Mouse (Mus musculus): ENCODE data around the gene Hps4. TPM values are rescaled to one million over a fixed set of nuclear protein-coding genes. Genes with fewer than 3 reads are reported as not detected.
"Not testable (repeated sequence)": the region's sequence is repeated elsewhere in the genome, so short reads cannot be mapped to it uniquely, and the experiment has no call there.

The Hps4 gene
- polyA plus RNA-seq, 1 experiment, result 43.5 TPM

DNA sequence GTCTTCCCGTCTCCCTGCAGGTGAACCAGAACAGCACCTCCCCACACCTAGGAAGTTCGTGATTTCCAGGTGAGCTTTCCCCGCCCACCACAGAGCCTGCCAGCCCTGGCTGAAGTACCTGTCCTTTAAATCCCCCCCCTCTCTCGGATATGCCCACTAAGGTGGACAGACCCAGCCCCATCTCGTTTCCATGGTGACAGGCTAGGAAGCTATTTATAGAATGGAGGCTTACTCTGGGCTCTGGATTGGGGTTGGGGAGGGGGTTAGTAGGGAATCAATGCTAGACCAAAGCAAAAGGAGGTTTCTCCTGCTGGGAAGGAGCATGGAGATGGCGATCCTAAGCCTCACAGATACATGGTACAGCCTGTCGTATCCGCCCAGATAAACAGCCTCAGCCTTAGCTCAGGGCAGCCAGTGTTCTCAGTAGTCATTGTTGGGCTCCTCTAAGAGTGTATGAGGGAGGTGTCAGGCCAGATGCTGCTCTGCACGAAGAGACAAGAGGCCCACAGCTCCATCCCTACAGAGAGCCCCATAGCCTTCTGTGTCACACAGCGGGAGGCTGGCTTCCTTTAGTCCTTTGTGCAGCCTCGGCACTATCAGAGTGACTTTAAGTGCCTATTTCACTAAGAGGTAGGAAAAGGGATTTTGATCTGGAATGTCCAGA is 29.5 kb upstream of the Hps4 start:
- 87% methylated on average over 11 of the region's 11 CpGs for WGBS
- Histone ChIP-seq H3K27ac (ENCODE audit: insufficient read depth, low read depth, low read length) (no peak overlapping the region), H3K36me3 (ENCODE audit: control insufficient read depth, insufficient read depth, low read length) (peaks cover 2% of the 10 kb centered on the region; the same call in 1 of the 2 replicates), H3K27me3 (replicated peaks; ENCODE audit: control insufficient read depth, insufficient read depth, low read length) (no peaks in the 10 kb centered on the region), H3K4me1 (ENCODE audit: control insufficient read depth, insufficient read depth, low read length) (no peaks in the 10 kb centered on the region), H3K4me3 (ENCODE audit: insufficient read depth, low read depth, low read length) (no peak overlapping the region)
- no peak for DNase-seq
- TF ChIP-seq CTCF (conservative IDR thresholded peaks at IDR 0.05; ENCODE audit: insufficient read depth, insufficient read length, low read depth, low read length) (no peak), POLR2A (IDR thresholded peaks at IDR 0.05; ENCODE audit: low read depth, low read length) (no peak)

DNA sequence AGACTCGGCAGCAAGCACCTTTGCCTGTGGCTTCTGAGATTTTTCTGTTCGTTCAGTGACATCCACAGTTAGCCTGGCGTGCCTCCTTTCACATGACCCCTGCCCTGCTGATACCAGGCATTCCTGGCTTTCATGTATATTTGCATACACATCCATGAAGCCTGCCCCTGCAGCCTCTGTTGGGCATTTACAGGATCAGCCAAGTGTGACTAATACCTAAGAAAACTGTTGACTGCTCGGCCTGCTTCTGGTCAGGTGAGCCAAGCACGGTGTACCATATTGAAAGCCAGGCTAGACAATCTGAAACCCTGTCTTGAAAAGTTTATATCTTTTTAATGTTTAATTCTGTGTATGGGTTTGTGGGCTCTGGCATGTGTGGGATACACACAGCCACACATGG is 26.4 kb upstream of the Hps4 start:
- no peak overlapping the region; the same call in 1 of the 2 replicates for H3K27ac ChIP-seq (ENCODE audit: insufficient read depth, low read depth, low read length)
- WGBS, result 31% methylated on average over 5 of the region's 5 CpGs
- no peaks in the 10 kb centered on the region for H3K27me3 ChIP-seq (replicated peaks; ENCODE audit: control insufficient read depth, insufficient read depth, low read length)
- H3K4me1 ChIP-seq (ENCODE audit: control insufficient read depth, insufficient read depth, low read length), result no peaks in the 10 kb centered on the region
- TF ChIP-seq CTCF (conservative IDR thresholded peaks at IDR 0.05; ENCODE audit: insufficient read depth, insufficient read length, low read depth, low read length), result no peak; the same call in 1 of the 2 replicates
- no peak for TF ChIP-seq POLR2A (IDR thresholded peaks at IDR 0.05; ENCODE audit: low read depth, low read length)
- peaks cover 2% of the 10 kb centered on the region; the same call in 1 of the 2 replicates for H3K36me3 ChIP-seq (ENCODE audit: control insufficient read depth, insufficient read depth, low read length)
- no peak overlapping the region for H3K4me3 ChIP-seq (ENCODE audit: insufficient read depth, low read depth, low read length)
- peak; percentile 39 for DNase-seq

DNA sequence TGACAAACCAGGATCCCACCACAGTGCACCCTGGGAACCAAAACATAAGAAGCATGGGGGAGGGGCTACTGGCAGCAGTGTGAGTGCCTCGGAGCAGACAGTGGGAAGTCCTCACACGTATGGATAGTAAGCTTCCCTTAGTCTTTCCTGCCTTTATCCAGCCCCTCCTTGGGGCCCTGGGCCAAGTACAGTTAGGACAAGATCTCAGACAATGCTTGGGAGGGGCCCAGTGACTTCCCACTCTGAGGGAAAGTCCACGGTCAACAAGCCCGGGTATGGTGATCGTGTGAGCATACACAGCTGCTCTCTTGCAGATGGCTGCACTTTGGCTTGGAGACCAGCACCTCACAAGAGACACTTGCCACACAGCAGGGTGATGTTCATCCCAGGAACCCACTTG is 25.6 kb upstream of the Hps4 start:
- H3K27me3 ChIP-seq (replicated peaks; ENCODE audit: control insufficient read depth, insufficient read depth, low read length), result no peaks in the 10 kb centered on the region
- peak; percentile 67 for DNase-seq
- 58% methylated on average over 5 of the region's 5 CpGs for WGBS
- no peak overlapping the region for H3K4me3 ChIP-seq (ENCODE audit: insufficient read depth, low read depth, low read length)
- peaks cover 2% of the 10 kb centered on the region; the same call in 1 of the 2 replicates for H3K36me3 ChIP-seq (ENCODE audit: control insufficient read depth, insufficient read depth, low read length)
- no peak overlapping the region for H3K27ac ChIP-seq (ENCODE audit: insufficient read depth, low read depth, low read length)
- H3K4me1 ChIP-seq (ENCODE audit: control insufficient read depth, insufficient read depth, low read length), result no peaks in the 10 kb centered on the region
- TF ChIP-seq CTCF (conservative IDR thresholded peaks at IDR 0.05; ENCODE audit: insufficient read depth, insufficient read length, low read depth, low read length) (no peak), POLR2A (IDR thresholded peaks at IDR 0.05; ENCODE audit: low read depth, low read length) (no peak)

DNA sequence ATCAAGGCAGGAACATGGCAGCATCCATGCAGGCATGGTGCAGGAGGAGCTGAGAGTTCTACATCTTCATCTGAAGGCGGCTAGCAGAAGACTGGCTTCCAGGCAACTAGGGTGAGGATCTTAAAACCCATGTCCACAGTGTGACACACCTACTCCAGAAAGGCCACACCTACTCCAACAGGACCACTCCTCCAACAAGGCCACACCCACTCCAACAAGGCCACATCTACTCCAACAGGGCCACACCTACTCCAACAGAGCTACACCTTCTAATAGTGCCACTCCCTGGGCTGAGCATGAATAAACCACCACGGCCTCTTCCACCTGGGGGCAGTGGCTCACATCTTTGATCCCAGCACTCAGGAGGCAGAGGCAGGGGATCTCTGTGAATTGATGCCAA is 23.5 kb upstream of the Hps4 start:
- not testable (repeated sequence) for H3K27me3 ChIP-seq (replicated peaks; ENCODE audit: control insufficient read depth, insufficient read depth, low read length); DNase-seq; H3K27ac ChIP-seq (ENCODE audit: insufficient read depth, low read depth, low read length); H3K4me1 ChIP-seq (ENCODE audit: control insufficient read depth, insufficient read depth, low read length); H3K4me3 ChIP-seq (ENCODE audit: insufficient read depth, low read depth, low read length); H3K36me3 ChIP-seq (ENCODE audit: control insufficient read depth, insufficient read depth, low read length)
- WGBS, result 72% methylated on average over 2 of the region's 2 CpGs

DNA sequence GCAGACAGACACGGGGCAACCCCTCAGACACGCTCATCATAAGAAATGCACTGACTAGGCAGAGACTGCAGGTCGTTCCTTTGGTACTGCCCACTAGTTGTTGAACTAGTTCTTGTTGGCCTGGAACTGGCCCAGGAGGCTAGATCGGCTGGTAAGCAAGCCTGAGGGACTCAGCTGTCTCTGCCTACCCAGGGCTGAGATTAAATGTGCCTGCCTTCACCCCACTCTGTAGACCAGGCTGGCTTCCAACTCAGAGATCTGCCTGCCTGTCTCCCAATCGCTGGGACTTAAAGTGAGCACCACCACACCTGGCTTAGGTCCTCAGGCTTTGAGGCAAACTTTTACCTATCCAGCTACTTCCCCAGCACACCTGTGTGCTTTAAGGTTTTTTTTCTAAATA is 22.5 kb upstream of the Hps4 start:
- no peak overlapping the region for H3K4me3 ChIP-seq (ENCODE audit: insufficient read depth, low read depth, low read length)
- H3K4me1 ChIP-seq (ENCODE audit: control insufficient read depth, insufficient read depth, low read length), result peaks cover 3% of the 10 kb centered on the region; the same call in 1 of the 2 replicates
- DNase-seq, result no peak
- no peak overlapping the region for H3K27ac ChIP-seq (ENCODE audit: insufficient read depth, low read depth, low read length)
- 74% methylated on average over 5 of the region's 5 CpGs for WGBS
- TF ChIP-seq POLR2A (IDR thresholded peaks at IDR 0.05; ENCODE audit: low read depth, low read length) (no peak), CTCF (conservative IDR thresholded peaks at IDR 0.05; ENCODE audit: insufficient read depth, insufficient read length, low read depth, low read length) (no peak)
- no peaks in the 10 kb centered on the region for H3K27me3 ChIP-seq (replicated peaks; ENCODE audit: control insufficient read depth, insufficient read depth, low read length)
- peaks cover 1% of the 10 kb centered on the region; the same call in 1 of the 2 replicates for H3K36me3 ChIP-seq (ENCODE audit: control insufficient read depth, insufficient read depth, low read length)

DNA sequence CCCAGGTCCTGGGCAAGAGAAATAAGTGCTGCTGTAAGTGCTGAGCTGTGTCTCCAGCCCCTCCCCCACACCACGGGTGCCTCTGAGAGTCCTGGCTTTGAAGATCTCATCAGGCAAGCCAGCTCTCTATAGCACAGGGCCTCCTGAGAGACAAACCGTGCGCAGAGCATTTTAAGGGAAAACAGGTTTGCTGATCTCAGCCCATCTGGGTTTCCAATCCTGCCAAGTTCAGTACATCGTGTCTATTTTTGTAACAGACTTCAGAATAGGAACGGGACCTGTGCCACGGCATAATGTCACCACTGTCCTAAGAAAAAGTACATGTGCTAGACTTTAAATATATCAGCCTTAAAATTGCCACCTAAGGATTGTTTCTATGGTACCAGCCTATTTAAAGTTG is 21.9 kb upstream of the Hps4 start:
- WGBS, result 63% methylated on average over 6 of the region's 6 CpGs
- DNase-seq, result no peak
- no peaks in the 10 kb centered on the region for H3K27me3 ChIP-seq (replicated peaks; ENCODE audit: control insufficient read depth, insufficient read depth, low read length)
- H3K4me3 ChIP-seq (ENCODE audit: insufficient read depth, low read depth, low read length), result no peak overlapping the region
- H3K27ac ChIP-seq (ENCODE audit: insufficient read depth, low read depth, low read length), result no peak overlapping the region
- H3K36me3 ChIP-seq (ENCODE audit: control insufficient read depth, insufficient read depth, low read length), result no peaks in the 10 kb centered on the region
- H3K4me1 ChIP-seq (ENCODE audit: control insufficient read depth, insufficient read depth, low read length), result peaks cover 3% of the 10 kb centered on the region; the same call in 1 of the 2 replicates
- TF ChIP-seq POLR2A (IDR thresholded peaks at IDR 0.05; ENCODE audit: low read depth, low read length), result no peak
- TF ChIP-seq CTCF (conservative IDR thresholded peaks at IDR 0.05; ENCODE audit: insufficient read depth, insufficient read length, low read depth, low read length), result no peak

DNA sequence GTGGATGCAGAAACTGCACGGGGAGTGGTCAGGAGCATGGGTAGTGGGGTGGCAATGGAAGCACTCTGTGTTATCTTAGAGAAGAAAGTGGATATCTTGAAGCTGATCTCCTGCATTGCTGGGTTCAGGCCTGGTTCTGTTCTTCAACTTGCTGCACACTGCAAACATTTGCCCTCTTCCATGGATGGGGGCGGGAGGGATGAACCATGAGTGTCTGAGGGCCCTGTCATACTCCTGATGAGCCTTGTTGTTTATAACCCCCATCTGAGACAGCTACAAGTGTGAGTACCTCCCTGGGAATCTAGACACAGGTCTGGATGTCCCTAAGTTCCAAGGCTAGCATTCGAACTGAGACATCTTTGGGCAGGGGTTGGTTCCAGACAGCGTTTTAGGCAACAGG is 21.5 kb upstream of the Hps4 start:
- 86% methylated on average over 4 of the region's 4 CpGs for WGBS
- TF ChIP-seq CTCF (conservative IDR thresholded peaks at IDR 0.05; ENCODE audit: insufficient read depth, insufficient read length, low read depth, low read length) (no peak), POLR2A (IDR thresholded peaks at IDR 0.05; ENCODE audit: low read depth, low read length) (no peak)
- H3K4me1 ChIP-seq (ENCODE audit: control insufficient read depth, insufficient read depth, low read length), result peaks cover 3% of the 10 kb centered on the region; the same call in 1 of the 2 replicates
- H3K4me3 ChIP-seq (ENCODE audit: insufficient read depth, low read depth, low read length), result no peak overlapping the region
- H3K36me3 ChIP-seq (ENCODE audit: control insufficient read depth, insufficient read depth, low read length), result no peaks in the 10 kb centered on the region
- no peaks in the 10 kb centered on the region for H3K27me3 ChIP-seq (replicated peaks; ENCODE audit: control insufficient read depth, insufficient read depth, low read length)
- no peak for DNase-seq
- H3K27ac ChIP-seq (ENCODE audit: insufficient read depth, low read depth, low read length), result no peak overlapping the region

Data from kidney, adult 2 months (tissue).